Mouse (Mus musculus): ENCODE results near the gene Gli3.

DNA sequence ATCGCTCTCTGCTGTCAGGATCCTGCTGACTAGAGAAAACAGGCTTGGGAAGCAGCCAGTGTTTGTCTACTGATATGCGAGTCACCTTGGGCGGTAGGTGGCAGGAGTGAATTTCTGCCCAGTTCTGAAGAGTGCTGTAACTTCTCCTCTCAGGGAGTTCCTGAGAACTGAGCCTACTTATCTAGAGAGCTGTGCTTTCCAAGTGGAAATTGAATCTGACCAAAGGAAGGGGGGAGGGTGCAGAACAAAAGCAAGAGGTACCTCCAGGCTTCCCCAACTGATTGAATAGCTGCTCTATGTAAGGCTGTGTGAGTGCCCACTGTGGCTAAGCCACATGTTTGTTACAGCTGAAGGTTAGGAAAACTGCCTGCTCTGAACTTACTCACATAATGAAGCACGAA is 244.4 kb downstream of the Gli3 start:
- no peak for TF ChIP-seq POLR2A (IDR thresholded peaks at IDR 0.05; ENCODE audit: extremely low read depth, insufficient read depth, low read length)
- TF ChIP-seq CTCF (IDR thresholded peaks at IDR 0.05; ENCODE audit: low read depth, low read length), result no peak
